Mouse (Mus musculus): Measurements from ENCODE around the gene Noc2l. TPM values are rescaled to one million over a fixed set of nuclear protein-coding genes. Genes with fewer than 3 reads are reported as not detected.

The Noc2l gene
- total RNA-seq, 2 experiments from 2014 or later, result 73.5 to 76.6 TPM

DNA sequence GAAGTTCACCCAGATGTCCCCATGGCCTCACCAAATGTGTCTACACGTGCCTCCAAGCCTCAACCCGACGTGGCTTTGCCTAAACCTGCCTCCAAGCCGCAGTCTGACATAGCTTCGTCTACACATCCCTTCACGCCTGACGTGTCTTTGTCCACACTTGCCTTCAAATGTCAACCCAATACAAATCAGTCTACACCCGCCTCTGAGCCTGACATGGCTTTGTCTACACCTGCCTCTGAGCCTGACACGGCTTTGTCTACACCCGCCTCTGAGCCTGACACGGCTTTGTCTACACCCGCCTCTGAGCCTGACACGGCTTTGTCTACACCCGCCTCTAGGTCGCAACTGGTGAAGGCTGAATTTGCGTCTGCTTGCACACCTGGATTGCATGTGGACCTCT, 18.0 kb upstream of the Noc2l start:
- H3K27ac ChIP-seq, result no peak overlapping the region
- intact Hi-C loops (cut with DNase I), result no loop called here
- H3K4me3 ChIP-seq, result no peak overlapping the region
- no peak for TF ChIP-seq CTCF (IDR thresholded peaks at IDR 0.05)
- DNase-seq (ENCODE audit: extremely low spot score in 1 of 2, low spot score in 2 of 2), result no peak

DNA sequence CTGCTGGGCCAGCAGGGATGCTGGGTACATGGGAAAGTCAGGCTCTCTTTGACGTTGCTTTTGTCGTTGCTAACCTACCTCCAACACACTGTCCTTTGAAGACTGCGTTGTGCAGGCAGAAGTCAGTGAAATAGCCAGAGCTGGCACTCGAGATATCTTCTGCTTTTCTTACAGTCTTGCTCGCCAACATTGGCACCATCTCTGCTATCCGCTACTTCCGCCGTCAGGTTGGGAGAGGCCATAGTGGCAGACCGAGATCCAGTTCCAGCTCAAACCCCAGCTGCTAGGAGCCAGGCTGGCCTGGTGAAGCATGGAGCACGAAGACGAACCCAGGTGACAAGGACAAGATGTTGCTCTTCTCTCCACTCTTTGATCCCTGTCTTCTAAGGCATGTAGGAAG, 15.9 kb upstream of the Noc2l start:
- no peak for DNase-seq (ENCODE audit: extremely low spot score in 1 of 2, low spot score in 2 of 2)
- no peak overlapping the region for H3K27ac ChIP-seq
- intact Hi-C loops (cut with DNase I), result no loop called here
- H3K4me3 ChIP-seq, result no peak overlapping the region
- TF ChIP-seq CTCF (IDR thresholded peaks at IDR 0.05), result no peak

DNA sequence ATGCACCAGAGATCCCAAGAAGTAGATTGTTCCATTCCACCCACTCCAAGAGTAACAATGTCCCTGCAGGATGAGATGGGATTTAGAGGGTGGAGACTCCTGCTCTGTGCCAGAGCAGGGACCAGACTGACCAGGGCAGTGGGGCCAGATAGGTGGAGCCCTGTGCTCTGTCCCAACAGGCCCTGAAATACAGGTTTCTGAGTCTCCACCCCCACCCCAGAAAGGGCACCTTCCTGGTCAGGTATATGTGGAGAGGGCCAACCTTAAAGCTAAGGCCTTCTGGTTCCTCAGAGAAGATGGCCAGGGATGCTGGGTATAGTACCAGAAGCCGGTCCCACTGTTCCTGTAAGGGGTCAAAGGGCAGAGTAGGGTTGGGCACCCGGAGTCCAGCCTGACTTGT, 11.5 kb upstream of the Noc2l start:
- intact Hi-C loops (cut with DNase I), result no loop called here
- Histone ChIP-seq H3K27ac (no peak overlapping the region), H3K4me3 (no peak overlapping the region)
- TF ChIP-seq CTCF (IDR thresholded peaks at IDR 0.05), result no peak
- DNase-seq (ENCODE audit: extremely low spot score in 1 of 2, low spot score in 2 of 2), result no peak

- intact Hi-C loops (cut with DNase I), result loop anchor here (2.0 kb wide), 1 partner anchor 31 kb away; the partner anchor contains the start of gene Agrn
- H3K27ac ChIP-seq, result no peak overlapping the region
- no peak for TF ChIP-seq CTCF (IDR thresholded peaks at IDR 0.05)
- DNase-seq (ENCODE audit: extremely low spot score in 1 of 2, low spot score in 2 of 2), result no peak
- H3K4me3 ChIP-seq, result no peak overlapping the region
These were observed 7.9 kb upstream of the Noc2l start for GRCm38 (mm10) chr4:156227752-156228392.

GRCm38 (mm10) chr4:156228393-156229024, 7.3 kb upstream of the Noc2l start:
- Histone ChIP-seq H3K27ac (no peak overlapping the region), H3K4me3 (no peak overlapping the region)
- intact Hi-C loops (cut with DNase I), result loop anchor here (2.0 kb wide), 1 partner anchor 32 kb away; the partner anchor contains the start of gene Agrn
- TF ChIP-seq CTCF (IDR thresholded peaks at IDR 0.05), result no peak
- DNase-seq (ENCODE audit: extremely low spot score in 1 of 2, low spot score in 2 of 2), result no peak

DNA sequence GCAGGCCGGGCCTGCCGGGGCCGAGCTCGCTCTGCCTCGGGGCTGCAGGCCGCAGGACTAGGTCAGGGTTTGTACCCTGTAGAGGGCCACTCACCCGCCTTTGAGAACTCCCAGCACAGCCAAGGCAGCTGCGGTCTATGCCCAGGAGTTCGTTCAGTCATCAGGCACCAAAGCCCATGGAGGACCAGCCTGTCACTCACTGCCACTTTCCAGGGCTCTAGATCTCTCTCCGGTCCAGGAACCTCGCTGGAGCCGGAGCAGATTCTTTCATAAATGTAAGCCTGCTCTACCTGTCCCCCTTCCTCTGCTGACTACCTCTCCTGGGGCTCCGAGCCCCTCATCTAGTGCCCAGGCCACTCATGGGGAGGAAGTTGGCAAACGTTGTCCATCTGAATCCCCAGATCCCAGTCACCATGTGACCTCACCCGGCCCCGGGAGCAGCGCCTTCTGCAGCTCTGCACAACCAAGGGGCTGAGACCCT, 1.7 kb upstream of the Noc2l start:
- peak overlapping the region; percentile 75 for H3K4me3 ChIP-seq
- no peak for TF ChIP-seq CTCF (IDR thresholded peaks at IDR 0.05)
- H3K27ac ChIP-seq, result peak overlapping the region; percentile 61
- no peak for DNase-seq (ENCODE audit: extremely low spot score in 1 of 2, low spot score in 2 of 2)
- intact Hi-C loops (cut with DNase I), result loop anchor here (2.0 to 5.0 kb wide), 3 partner anchors 31 to 125 kb away; partner anchors contain the start of genes 9430015G10Rik and AW011738

GRCm38 (mm10) chr4:156234701-156235213, 1.1 kb upstream of the Noc2l start, which contains the start of gene Plekhn1:
TSS of gene Plekhn1 (minus strand) at chr4:156234857.
- Histone ChIP-seq H3K4me3 (peak within 1 kb of the TSS; percentile 75), H3K27ac (peak within 1 kb of the TSS; percentile 89)
- TF ChIP-seq CTCF (IDR thresholded peaks at IDR 0.05), result no peak
- intact Hi-C loops (cut with DNase I), result loop anchor here (2.0 to 5.0 kb wide), 3 partner anchors 32 to 126 kb away; partner anchors contain the start of genes 9430015G10Rik and AW011738
- DNase-seq (ENCODE audit: extremely low spot score in 1 of 2, low spot score in 2 of 2), result peak; percentile 77 to 79

GRCm38 (mm10) chr4:156235360-156235770, 445 bp upstream of the Noc2l start:
- peak; percentile 4 for TF ChIP-seq CTCF (IDR thresholded peaks at IDR 0.05)
- Histone ChIP-seq H3K27ac (peak overlapping the region; percentile 79), H3K4me3 (peak overlapping the region; percentile 75)
- intact Hi-C loops (cut with DNase I), result loop anchor here (2.0 kb wide), 2 partner anchors 33 to 127 kb away; partner anchors contain the start of genes 9430015G10Rik and AW011738
- DNase-seq (ENCODE audit: extremely low spot score in 1 of 2, low spot score in 2 of 2), result no peak

GRCm38 (mm10) chr4:156236651-156237447, 1.0 kb downstream of the Noc2l start:
- intact Hi-C loops (cut with DNase I), result no loop called here
- TF ChIP-seq CTCF (IDR thresholded peaks at IDR 0.05), result no peak
- Histone ChIP-seq H3K4me3 (peak overlapping the region; percentile 32), H3K27ac (no peak overlapping the region)
- no peak for DNase-seq (ENCODE audit: extremely low spot score in 1 of 2, low spot score in 2 of 2)

DNA sequence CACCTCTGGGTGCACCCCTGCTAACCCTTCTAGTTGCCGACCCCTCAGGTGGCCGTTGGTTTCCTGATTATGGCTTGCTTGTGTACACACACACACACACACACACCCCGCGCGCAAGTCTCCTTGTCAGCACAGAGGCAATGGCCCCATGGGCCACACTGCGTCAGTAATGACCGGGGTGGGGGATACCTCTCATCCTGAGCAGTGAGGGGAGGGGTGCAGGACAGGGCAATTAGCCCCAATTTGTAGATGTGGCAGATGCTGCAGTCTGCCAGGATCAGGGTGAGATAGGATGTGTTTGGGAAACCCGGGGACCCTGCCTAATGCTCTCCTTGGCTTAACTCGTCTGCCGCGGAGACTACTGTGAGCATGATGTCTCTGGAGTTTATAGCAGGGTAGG, 13.8 kb downstream of the Noc2l start:
- Histone ChIP-seq H3K4me3 (no peak overlapping the region), H3K27ac (no peak overlapping the region)
- no peak for DNase-seq (ENCODE audit: extremely low spot score in 1 of 2, low spot score in 2 of 2)
- intact Hi-C loops (cut with DNase I), result no loop called here
- no peak for TF ChIP-seq CTCF (IDR thresholded peaks at IDR 0.05)

GRCm38 (mm10) chr4:156251081-156251480, 15.3 kb downstream of the Noc2l start:
- TF ChIP-seq CTCF (IDR thresholded peaks at IDR 0.05), result no peak
- Histone ChIP-seq H3K27ac (no peak overlapping the region), H3K4me3 (no peak overlapping the region)
- DNase-seq (ENCODE audit: extremely low spot score in 1 of 2, low spot score in 2 of 2), result no peak
- intact Hi-C loops (cut with DNase I), result no loop called here
